Mouse (Mus musculus): ENCODE results near the gene Abcg5. TPM values are rescaled to one million over a fixed set of nuclear protein-coding genes. Genes with fewer than 3 reads are reported as not detected.
A peak's percentile ranks its signal among the peaks of the same experiment; 100 is the strongest.

Gene Abcg5
- total RNA-seq, 2 experiments from 2014 or later: 0.40 TPM; not detected in 1

DNA sequence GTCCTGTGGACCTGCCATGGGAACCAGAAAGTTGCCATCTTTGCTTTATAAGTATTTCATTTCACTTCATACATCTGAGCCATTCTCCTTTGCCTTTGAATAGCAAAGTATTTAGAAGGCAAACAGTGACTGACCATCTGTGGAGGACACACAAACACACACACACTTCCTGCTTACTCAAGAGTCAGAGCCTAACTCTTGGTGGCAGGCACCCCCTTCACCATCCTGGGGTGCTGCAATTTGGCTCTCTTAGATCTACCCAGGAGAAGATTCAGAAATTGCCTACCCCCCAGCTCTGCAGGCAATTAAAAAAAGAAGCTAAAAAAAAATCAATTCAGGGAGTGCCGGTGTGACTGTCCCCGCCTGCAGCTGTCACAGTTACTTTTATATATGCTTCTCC, 36.3 kb downstream of the Abcg5 start:
- intact Hi-C loops (cut with DNase I): no loop called here
- no peak for DNase-seq

DNA sequence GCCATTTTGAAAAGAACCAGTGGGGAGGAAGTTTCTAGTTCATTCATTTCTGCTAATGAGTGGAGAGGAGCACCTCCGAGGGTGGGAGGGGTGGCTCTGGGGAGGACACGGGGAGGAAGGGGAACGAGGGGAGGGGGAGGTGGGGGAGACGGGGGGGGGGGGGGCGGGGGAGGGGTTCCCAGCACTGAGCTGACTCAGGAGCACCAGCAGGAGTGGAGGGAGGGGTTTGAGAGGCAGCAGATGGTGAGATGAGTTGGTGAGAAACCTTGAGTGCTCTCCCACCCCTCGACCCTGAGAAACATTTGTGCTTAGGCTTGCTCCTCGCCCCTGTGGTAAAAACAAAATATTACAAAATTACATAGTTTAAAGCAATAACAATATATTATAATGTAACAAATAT, 36.9 kb downstream of the Abcg5 start:
- no peak for DNase-seq
- intact Hi-C loops (cut with DNase I): no loop called here

DNA sequence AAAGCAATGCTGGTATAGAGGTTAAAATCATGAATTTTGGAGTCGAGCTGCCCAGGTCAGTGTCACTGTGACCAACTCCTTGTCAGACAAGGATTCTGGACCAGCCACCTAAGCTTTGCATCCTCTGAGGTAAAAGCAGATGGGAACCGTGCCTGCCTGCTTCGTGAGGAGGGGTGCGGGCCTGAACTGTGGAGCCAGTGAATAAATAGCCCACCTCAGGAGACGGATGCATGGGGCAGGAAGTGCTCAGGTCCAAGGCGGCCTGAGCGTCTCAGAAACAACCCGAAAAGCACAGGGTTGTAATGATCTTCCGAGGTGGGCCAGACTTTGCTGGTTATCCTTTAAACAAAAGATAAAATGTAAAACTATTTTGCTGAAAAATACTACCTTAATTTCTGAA, 37.7 kb downstream of the Abcg5 start:
- DNase-seq: no peak
- intact Hi-C loops (cut with DNase I): no loop called here

DNA sequence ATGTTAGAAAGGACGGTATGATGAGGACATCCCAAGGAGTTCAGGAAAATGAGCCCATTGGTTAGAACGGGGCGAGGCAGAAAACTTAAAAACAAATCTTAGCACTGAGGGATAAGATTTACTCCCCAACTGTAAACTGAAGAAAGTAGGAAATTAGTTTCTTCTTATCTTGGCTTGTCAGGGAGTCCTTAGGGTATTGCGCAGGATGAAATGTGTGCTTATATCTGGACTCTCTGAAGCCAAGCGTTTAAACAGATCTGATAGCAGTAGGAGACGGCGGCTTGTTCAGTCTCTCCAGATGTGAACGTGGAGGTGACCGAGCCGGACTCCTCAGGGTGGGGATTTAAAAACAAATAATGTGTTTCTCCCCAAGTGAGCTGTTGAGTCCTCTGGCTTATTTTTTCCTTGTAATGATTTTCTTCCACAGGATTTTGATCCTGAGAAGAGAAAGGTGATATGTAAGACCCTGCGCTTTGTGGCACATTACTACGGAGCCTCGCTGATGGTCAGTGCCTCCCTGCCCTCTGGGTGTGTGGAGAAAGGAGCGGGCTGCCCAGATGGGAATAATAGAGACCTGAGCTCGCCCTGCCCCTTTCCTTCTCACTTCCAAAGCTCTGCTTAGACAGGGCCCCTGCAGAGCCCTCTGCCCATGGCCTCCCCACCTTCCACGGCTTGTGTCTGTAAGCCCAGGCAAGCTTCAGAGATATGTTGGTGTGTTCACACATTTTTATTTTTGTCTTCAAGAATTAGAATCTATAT, 38.3 kb downstream of the Abcg5 start:
- DNase-seq: no peak
- intact Hi-C loops (cut with DNase I): no loop called here

DNA sequence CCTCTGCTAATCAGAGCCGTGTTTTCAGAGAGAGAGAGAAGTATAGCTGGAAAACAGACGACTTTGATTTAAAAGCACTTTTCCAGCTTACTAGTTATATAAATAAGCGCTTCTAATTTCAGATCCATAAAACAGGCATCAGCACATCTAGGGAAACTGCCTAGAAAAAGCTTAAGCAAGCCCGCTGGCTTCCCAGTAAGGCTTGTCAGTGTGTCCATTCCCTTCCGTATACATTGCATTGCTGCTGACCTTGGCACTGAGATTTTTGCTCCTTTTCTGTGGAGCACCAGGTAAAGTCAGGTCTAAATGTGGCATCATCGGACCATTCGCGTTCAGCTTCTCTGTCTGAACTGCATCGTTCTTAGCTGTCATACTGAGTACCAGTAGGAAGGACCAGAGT, 40.5 kb downstream of the Abcg5 start:
- intact Hi-C loops (cut with DNase I): no loop called here

DNA sequence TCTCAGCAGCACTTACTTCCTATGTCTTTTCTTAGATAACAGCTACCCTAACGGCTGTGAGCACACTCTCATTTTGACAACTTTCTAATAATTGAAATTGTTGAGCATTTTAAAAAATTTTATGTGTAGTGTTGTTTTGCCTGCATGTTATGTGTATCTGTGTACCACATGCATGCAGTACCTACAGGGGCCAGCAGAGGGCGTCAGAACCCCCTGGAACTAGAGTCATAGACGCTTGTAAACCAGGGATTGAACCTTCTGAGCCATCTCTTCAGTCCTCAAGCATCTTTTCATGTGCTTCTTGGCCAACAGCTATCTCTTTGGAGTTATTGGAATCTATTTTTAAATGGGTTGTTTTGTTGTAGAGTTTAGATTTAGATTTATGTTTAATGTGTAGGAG, 40.9 kb downstream of the Abcg5 start:
- intact Hi-C loops (cut with DNase I): no loop called here
- DNase-seq: peak; percentile 62

More for the DNA sequence above, 40.5 kb downstream of the Abcg5 start:
- DNase-seq: no peak

DNA sequence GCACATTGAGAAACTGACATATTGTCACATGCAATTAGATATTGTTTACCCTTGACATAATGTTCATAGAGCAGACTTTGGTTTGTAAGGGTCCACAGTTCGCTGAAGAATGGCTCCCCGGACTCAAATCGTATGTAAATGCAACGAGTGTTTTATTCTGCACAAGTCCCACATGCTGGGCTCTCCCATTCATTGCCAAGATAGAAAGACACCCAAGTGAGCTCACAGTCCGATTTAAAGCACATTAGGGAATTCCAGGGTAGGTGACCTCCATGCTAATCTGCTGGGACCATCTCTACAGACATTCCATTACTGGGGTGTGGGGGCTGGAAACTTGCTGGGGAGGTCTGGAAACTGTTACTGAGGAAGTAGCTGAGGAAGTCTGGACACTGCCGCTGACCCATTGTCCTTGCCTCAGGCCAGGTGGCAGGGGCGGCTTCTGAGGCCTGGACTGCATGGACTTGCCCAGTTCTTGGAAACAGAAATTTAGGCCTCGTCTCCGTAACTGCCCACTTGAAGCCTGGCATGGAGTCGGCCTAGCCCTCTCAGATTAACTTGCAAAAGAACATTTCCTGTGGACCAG, 42.9 kb downstream of the Abcg5 start:
- intact Hi-C loops (cut with DNase I): no loop called here
- DNase-seq: no peak

DNA sequence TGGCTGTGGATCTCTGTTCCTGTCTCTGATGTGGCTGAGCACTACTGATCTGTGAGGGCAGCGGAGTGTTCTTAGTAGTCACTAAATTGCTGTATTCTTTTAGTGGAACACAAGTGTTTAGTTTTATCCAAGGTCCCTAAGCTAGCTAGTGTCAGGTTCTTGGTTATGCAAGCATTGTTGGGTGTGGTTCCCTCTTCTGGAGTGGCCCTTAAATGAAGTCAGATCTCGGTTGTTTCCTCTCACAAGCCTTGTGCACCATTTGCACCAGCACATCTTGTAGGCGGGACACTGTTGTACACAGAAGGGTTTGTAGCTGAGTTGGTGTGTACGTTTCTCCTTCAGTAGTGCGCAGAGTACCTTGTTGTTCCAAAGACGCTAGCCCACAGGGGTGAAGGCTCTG, 44.8 kb downstream of the Abcg5 start:
- no peak for DNase-seq
- intact Hi-C loops (cut with DNase I): no loop called here

DNA sequence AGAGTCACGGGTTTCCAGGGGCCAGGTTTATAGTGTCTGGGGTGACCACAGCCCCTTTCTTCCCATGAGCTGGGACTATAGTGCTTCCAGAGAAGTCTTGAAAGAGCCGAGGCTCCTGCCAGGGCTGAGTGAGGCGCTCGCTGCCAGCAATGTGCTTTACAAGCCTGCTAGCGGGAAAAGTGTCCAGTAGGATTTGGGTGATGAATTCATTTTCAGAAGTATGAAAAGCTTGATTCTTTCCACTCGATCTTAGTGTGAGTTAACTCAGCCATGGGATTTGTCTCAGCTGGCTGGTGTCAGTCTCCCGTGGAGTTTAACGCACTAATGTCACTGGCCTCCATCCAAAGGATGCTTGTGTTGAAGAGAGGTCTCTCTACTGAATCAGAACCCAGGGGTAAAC, 46.5 kb downstream of the Abcg5 start:
- intact Hi-C loops (cut with DNase I): no loop called here
- peak; percentile 59 for DNase-seq

DNA sequence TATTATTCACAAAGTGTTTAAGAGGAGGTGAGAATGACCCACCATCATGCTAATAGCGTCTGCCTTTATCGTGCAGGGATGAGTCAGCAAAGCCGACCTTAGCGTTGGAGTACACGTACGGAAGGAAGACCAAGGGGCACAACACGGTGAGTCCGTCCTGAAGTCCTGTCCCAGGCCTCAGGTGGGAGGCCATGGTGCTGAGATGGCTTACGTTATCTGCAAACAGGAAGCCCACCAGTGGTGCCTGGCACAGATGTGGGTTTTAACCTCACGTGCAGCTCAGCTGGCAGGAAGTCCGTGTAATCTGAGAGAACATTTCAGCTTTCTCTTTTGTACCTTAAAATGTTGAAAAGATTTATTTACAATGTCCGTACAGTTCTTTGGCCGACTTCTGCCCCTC, 49.4 kb downstream of the Abcg5 start:
- DNase-seq: no peak
- intact Hi-C loops (cut with DNase I): no loop called here

DNA sequence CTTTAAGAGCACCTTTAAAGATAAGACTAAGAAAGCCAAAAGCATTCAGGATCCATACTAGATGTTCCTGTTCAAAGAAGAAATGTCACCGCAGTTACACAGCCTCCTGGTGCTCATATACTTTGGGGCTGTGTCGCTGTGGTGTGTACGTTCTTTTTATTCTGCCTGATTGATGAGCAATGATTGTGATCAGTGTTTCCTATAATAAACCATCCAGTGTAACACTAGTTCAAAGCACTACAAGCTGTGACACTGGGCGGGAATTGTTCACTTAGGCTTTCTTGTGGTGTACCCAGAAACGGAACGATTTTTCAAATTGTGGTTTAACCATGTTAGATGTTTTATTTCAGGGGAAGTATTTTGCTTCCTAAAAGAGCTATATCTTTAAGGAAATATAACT, 51.0 kb downstream of the Abcg5 start:
- DNase-seq: no peak
- intact Hi-C loops (cut with DNase I): no loop called here

DNA sequence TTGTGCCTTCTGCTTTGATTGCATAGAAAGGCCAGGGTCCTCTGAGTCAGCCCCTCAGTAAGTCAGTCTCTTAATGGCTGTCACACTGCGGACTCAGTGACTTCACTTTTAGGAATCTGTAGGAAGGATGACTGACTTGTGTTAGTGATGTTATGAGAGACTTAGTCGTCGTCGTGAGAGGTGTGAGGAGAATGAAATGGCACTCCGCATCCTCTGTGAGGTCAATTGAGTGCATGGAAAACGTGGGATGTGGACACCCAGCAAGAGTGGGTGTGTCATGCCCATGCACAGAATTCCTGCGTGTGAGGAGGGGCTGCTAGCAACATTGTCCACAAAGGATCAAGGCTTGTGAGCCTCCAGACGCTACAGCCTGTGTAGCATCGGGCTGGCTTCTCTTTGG, 54.2 kb downstream of the Abcg5 start:
- intact Hi-C loops (cut with DNase I): loop anchor here (10.0 kb wide), 1 partner anchor 154 kb away; no protein-coding TSS in a partner anchor
- no peak for DNase-seq

DNA sequence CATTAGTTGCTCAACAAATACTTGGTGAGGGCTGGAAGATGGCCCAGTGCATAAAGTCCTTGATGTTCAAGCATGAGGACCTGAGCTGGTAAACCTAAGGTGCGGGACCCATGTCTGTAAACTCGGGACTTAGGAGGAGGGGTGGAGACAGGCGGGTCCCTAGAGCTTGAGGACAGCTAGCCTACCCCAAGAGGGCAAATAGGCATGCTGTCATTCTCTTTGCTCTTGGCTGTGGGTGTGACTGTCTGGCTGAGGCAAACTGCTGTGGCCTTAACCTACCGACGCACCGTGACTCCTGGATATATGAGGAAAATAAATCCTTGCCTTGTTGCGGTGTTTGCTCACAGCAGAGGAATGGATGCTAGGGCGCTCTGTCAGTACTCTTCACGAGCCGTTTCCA, 55.1 kb downstream of the Abcg5 start:
- intact Hi-C loops (cut with DNase I): loop anchor here (10.0 kb wide), 1 partner anchor 153 kb away; no protein-coding TSS in a partner anchor

DNA sequence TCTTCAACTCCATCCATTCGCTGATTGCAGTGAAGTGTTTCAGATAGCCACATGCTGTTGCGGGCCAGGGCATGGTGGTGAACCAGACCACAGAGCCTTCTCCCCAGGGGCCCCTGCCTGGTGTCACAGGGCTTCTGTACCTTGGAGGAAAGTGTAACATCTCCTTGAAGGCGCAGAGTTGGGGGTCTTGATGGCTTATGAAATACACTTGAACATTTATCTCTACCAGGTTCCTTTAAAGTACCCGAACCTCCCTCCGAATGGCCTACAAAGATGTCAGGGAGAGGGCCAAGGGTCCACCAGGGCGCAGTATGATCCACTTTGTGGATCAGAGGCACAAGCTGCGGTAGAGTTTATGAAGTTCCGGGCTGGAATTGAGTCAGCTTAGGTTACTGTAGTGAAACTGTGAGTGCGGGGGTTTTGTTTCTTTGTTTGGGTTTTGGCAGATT, 55.9 kb downstream of the Abcg5 start:
- DNase-seq: peak; percentile 33
- intact Hi-C loops (cut with DNase I): loop anchor here (10.0 kb wide), 1 partner anchor 152 kb away; no protein-coding TSS in a partner anchor

More for the DNA sequence above, 55.1 kb downstream of the Abcg5 start:
- no peak for DNase-seq

DNA sequence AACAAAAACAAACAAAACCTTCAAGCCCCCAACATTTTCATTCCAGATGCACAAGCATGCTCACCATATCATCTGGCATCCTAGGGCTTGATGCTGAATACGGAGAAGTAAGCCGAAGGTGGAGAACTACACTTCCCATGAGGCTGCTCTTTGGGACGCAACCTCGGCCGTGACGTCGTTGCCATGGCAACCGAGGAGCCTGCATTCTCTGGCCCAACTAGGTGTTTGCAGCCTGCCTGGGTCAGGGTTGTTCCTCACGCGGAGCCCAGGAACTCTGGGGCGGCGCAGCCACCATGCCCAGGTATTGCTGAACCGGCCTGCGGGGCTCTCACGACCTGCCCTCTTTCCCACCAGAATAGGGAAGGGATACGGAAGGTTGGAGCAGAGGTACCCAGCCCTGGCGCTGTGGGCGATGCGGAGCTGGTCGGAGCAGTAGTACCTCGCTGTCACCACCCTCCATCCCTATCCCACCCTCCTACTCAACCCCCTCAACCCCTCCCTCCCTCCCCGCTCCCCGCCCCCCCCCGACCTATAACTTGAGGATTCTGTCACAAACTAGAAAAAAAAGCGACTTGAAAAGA, 56.4 kb downstream of the Abcg5 start, which contains the start of gene Dync2li1:
TSS of gene Dync2li1 (plus strand) at position 221 of the 581 bp plus-strand sequence.
- peak; percentile 93 for DNase-seq
- intact Hi-C loops (cut with DNase I): loop anchor here (10.0 kb wide), 1 partner anchor 152 kb away; no protein-coding TSS in a partner anchor

DNA sequence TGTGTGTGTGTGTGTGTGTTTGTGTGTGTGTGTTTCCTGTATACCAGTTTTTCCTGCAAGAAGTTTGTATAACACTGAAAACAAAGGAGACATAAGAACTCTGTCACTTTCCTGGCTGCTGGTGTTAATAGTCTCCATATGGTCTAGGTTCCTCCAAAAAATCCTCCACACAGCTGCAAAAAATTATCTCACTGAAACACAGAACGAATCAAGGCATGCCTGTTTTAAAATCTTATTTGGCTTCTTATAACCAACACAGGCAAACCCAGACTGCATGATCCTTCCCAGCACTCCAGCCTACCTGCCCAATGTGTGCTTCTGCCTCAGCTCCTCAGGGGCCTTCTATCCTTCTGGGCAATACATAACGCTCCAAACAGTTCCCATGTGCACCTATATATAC, 59.9 kb downstream of the Abcg5 start:
- intact Hi-C loops (cut with DNase I): loop anchor here (10.0 kb wide), 1 partner anchor 148 kb away; no protein-coding TSS in a partner anchor
- no peak for DNase-seq

DNA sequence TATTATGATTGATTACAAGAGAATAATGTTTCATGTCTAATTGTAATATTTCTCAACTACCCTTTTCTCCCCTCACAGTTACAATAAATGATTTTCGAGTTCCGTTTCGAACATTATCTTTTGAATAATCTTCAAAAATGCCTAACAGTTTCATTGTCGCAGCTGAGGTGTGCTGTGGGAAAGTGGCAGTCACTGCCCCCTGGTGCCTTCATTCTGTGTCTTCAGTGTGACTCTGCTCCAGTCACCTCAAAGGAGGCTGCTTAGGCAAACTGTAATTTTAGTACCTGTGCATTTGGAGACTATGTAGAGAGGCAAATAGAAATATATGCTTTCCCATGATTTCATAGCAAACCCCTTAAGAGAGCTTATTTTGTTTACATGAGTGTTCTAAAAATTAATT, 60.8 kb downstream of the Abcg5 start:
- DNase-seq: no peak
- intact Hi-C loops (cut with DNase I): loop anchor here (10.0 kb wide), 1 partner anchor 147 kb away; no protein-coding TSS in a partner anchor

DNA sequence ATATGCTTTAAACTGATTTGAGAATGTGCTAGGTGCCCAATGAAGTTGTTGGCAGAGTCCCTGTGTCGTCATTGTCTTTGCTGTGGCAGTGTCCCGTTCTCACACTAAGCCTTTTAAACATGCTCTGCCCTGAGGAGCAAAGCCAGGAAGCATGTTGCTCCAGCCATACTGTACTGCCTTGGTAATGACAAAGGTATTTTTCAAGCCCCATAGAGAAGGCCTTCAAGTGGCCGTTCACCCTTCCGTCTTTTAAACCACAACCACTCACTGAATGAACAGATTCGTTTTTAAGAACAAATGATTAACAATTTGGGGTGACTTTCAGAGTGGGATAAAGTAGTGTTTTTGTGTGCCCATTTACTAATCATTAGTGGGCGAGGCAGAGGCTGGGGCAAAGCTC, 61.6 kb downstream of the Abcg5 start:
- intact Hi-C loops (cut with DNase I): loop anchor here (10.0 kb wide), 1 partner anchor 146 kb away; no protein-coding TSS in a partner anchor

DNA sequence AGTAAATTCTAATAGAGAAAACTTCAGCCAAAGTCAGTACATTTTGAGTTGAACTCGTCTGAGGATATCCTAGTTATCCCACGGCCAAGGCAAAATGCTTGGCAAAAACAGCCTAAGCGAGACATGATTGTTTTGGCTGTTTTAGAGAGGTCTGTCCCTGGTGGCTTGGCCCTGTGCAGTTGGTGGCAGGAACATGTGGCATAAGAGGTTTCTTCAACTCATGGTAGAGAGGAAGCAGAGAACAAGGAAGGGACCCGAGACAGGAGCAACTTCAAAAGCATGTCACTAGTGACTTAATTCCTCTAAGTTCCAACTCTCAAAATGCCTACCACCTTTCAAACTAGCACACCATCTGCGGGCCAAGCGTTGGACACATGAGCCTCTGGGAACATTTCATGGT, 62.2 kb downstream of the Abcg5 start:
- no peak for DNase-seq
- intact Hi-C loops (cut with DNase I): loop anchor here (10.0 kb wide), 1 partner anchor 146 kb away; no protein-coding TSS in a partner anchor

More for the DNA sequence above, 61.6 kb downstream of the Abcg5 start:
- no peak for DNase-seq

DNA sequence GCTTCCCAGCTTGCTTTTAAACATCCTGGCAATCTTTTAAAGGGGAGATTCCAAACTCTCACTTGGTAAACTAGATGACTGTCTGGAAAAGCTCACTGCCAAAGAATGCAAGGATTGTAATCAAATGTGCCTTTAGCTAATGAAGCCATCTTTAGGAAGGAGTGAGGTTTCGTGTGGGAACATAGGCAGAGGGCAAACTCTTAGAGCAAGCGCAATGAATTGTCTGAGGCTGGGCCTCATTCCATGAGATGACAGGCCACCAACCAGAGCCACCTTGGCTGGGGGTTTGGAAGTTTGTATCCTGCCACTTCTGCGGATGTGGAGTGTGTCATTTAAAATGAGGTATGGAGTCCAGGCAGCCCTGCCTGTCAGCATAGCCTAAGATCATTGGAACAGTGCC, 62.7 kb downstream of the Abcg5 start:
- no peak for DNase-seq
- intact Hi-C loops (cut with DNase I): loop anchor here (10.0 kb wide), 1 partner anchor 145 kb away; no protein-coding TSS in a partner anchor

DNA sequence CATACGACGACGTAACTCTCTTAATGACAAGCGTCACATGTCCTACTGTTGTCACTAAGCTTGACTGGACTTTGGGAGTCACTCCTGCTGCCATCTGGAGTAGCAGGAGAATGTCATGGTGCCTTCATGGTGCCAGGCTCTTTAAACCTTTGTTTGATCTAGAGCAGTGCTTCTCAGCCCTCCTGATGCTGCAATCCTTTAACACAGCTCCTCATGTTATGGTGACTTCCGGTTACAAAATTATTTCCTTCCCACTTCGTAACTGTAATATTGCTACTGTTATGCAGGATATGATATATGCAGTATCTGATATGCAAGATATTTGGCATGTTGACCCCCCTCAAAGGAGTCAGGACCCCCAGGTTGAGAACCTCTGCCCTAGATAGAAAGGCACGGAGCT, 63.7 kb downstream of the Abcg5 start:
- intact Hi-C loops (cut with DNase I): no loop called here
- DNase-seq: no peak

Data from left cerebral cortex, postnatal 4 days (tissue).